Mouse (Mus musculus): ENCODE data around the gene Fmnl3.
A peak's percentile ranks its signal among the peaks of the same experiment; 100 is the strongest.

Fmnl3 gene

GRCm38 (mm10) chr15:99370259-99370691, at the start of gene Fmnl3:
Fmnl3 (minus strand) TSS chr15:99370482.
- peak; percentile 98 for DNase-seq

- DNase-seq, result no peak
Observed at GRCm38 (mm10) chr15:99417692-99418271, 47.5 kb upstream of the Fmnl3 start.

GRCm38 (mm10) chr15:99416957-99417356, 46.7 kb upstream of the Fmnl3 start:
- no peak for DNase-seq

GRCm38 (mm10) chr15:99416348-99416882, 46.1 kb upstream of the Fmnl3 start:
- DNase-seq, result peak; percentile 87

GRCm38 (mm10) chr15:99415793-99416192, 45.5 kb upstream of the Fmnl3 start:
- peak; percentile 70 for DNase-seq

GRCm38 (mm10) chr15:99411747-99412146, 41.5 kb upstream of the Fmnl3 start:
- DNase-seq, result no peak

GRCm38 (mm10) chr15:99408845-99409244, 38.6 kb upstream of the Fmnl3 start:
- no peak for DNase-seq

- no peak for DNase-seq
Observed at GRCm38 (mm10) chr15:99406986-99407570, 36.8 kb upstream of the Fmnl3 start.

GRCm38 (mm10) chr15:99405150-99405549, 34.9 kb upstream of the Fmnl3 start:
- DNase-seq, result no peak

- DNase-seq, result no peak
Observed at GRCm38 (mm10) chr15:99403159-99403889, 33.0 kb upstream of the Fmnl3 start.

- no peak for DNase-seq
Observed at GRCm38 (mm10) chr15:99400602-99401001, 30.3 kb upstream of the Fmnl3 start.

- DNase-seq, result no peak
Observed at GRCm38 (mm10) chr15:99399503-99400245, 29.4 kb upstream of the Fmnl3 start.

GRCm38 (mm10) chr15:99397622-99398021, 27.3 kb upstream of the Fmnl3 start:
- no peak for DNase-seq

GRCm38 (mm10) chr15:99396875-99397274, 26.6 kb upstream of the Fmnl3 start:
- DNase-seq, result no peak

- no peak for DNase-seq
Observed at GRCm38 (mm10) chr15:99396462-99396861, 26.2 kb upstream of the Fmnl3 start.

GRCm38 (mm10) chr15:99393386-99394252, 23.3 kb upstream of the Fmnl3 start:
- no peak for DNase-seq

- peak; percentile 98 for DNase-seq
Observed at GRCm38 (mm10) chr15:99392486-99393385, 22.5 kb upstream of the Fmnl3 start, which contains the start of gene Tmbim6. Tmbim6 (plus strand) TSS chr15:99392882.

- DNase-seq, result no peak
Observed at GRCm38 (mm10) chr15:99391975-99392374, 21.7 kb upstream of the Fmnl3 start.

GRCm38 (mm10) chr15:99390472-99391401, 20.5 kb upstream of the Fmnl3 start:
- no peak for DNase-seq

- DNase-seq, result no peak
Observed at GRCm38 (mm10) chr15:99387976-99388375, 17.7 kb upstream of the Fmnl3 start.
